Mouse (Mus musculus) ES-E14 (cell line): ENCODE measurements around the gene Tedc2. TPM values are rescaled to one million over a fixed set of nuclear protein-coding genes. Genes with fewer than 3 reads are reported as not detected.
A peak's percentile ranks its signal among the peaks of the same experiment; 100 is the strongest.

Experiments used
- DNase-seq: peaks from one replicate; pipeline ENCODE4 v3.0.0-alpha.2; 2013; ENCODE audit warnings: low read depth, low spot score
- H3K27ac ChIP-seq: 2 replicates; pipeline ENCODE4 v1.5.1; 2012; ENCODE audit warnings: low read depth, mild to moderate bottlenecking, low read length, moderate library complexity, mixed read lengths; ENCODE audit not compliant: poor library complexity, insufficient read depth, severe bottlenecking
- H3K36me3 ChIP-seq: 2 replicates; pipeline ENCODE4 v1.6.1; 2012; ENCODE audit warnings: mild to moderate bottlenecking, low read length, moderate library complexity, mixed read lengths; ENCODE audit not compliant: control insufficient read depth, poor library complexity, insufficient read depth, severe bottlenecking
- H3K4me1 ChIP-seq, 2 experiments: fragments of 150-350 bp in 1 of 2; sonication (generic) in 1 of 2; 2 replicates each; pipeline ENCODE4 v1.6.1; 2012; ENCODE audit warnings: low read length in 2 of 2, mild to moderate bottlenecking in 1 of 2, mixed read lengths in 1 of 2; ENCODE audit not compliant: control insufficient read depth in 2 of 2, insufficient read depth in 2 of 2, poor library complexity in 1 of 2
- H3K4me3 ChIP-seq, 2 experiments: fragments of 150-350 bp in 1 of 2; sonication (generic) in 1 of 2; 2 replicates each; pipeline ENCODE4 v1.5.1; 2012; ENCODE audit warnings: low read length in 2 of 2, low read depth in 1 of 2, mild to moderate bottlenecking in 1 of 2, mixed read lengths in 1 of 2; ENCODE audit not compliant: insufficient read depth in 1 of 2, poor library complexity in 1 of 2, severe bottlenecking in 1 of 2
- H3K9ac ChIP-seq: 2 replicates; pipeline ENCODE4 v1.6.1; 2012; ENCODE audit warnings: low read depth, mild to moderate bottlenecking, low read length, mixed read lengths; ENCODE audit not compliant: poor library complexity, insufficient read depth, severe bottlenecking
- H3K9me3 ChIP-seq: fragments of 150-350 bp; sonication (generic); 2 replicates; pipeline ENCODE4 v1.6.1; 2012; ENCODE audit warnings: low read depth, mild to moderate bottlenecking, low read length; ENCODE audit not compliant: control insufficient read depth, insufficient read depth
- CHD2 ChIP-seq: IDR thresholded peaks from 2 replicates; pipeline ENCODE4 v1.6.1; 2014; ENCODE audit warnings: mild to moderate bottlenecking, low read depth, low read length, inconsistent platforms
- HCFC1 ChIP-seq: IDR thresholded peaks from 2 replicates; pipeline ENCODE4 v1.6.1; 2012; ENCODE audit warnings: low read length, inconsistent platforms, borderline replicate concordance; ENCODE audit not compliant: insufficient read depth
- MAFK ChIP-seq: IDR thresholded peaks from 2 replicates; pipeline ENCODE4 v1.6.1; 2014; ENCODE audit warnings: mild to moderate bottlenecking, low read depth, low read length, inconsistent platforms; ENCODE audit not compliant: insufficient read depth
- ZC3H11A ChIP-seq: IDR thresholded peaks from 2 replicates; pipeline ENCODE4 v1.6.1; 2012; ENCODE audit warnings: low read depth, mild to moderate bottlenecking, inconsistent platforms, low read length, borderline replicate concordance
- ZNF384 ChIP-seq: IDR thresholded peaks from 2 replicates; pipeline ENCODE4 v1.6.1; 2012; ENCODE audit warnings: low read depth, low read length, inconsistent platforms
- in situ Hi-C, 2 experiments: fragments of 600-800 bp; cut with MboI; formaldehyde crosslinking; loops; one replicate each; pipeline ENCODE4 v1.15.1; 2025; ENCODE audit warnings: low sequenced_read_pairs in 2 of 2, inconsistent platforms in 1 of 2; ENCODE audit not compliant: unreplicated experiment in 2 of 2
- total RNA-seq: library from RNA; depleted of rRNA; stranded (reverse); fragments of 300-350 nt; gene quantifications from 2 replicates; pipeline ENCODE4 v1.2.3, GENCODE M21; 2012; rRNA removed

Tedc2 gene
- 31.3 and 35.8 TPM in 2 replicates for total RNA-seq

- H3K27ac ChIP-seq, result peak within 1 kb of the TSS; percentile 26; the same call in 1 of the 2 replicates
- peak; percentile 94 for DNase-seq
- in situ Hi-C loops, result no loop called here
- H3K4me3 ChIP-seq, result peak within 1 kb of the TSS; percentile 88 to 97
- H3K9me3 ChIP-seq, result no peaks in the 10 kb centered on the region
- peaks cover 2 to 9% of the 10 kb centered on the region in 2 experiments; a peak in 1 of 4 replicates for H3K4me1 ChIP-seq
- TF ChIP-seq ZNF384 (no peak), ZC3H11A (no peak), HCFC1 (0 out of 2 replicates have a peak, but pooled peaks have one; percentile 23), CHD2 (no peak), MAFK (peak; percentile 82)
- peaks cover 45% of the 10 kb centered on the region for H3K36me3 ChIP-seq
- H3K9ac ChIP-seq, result peak within 1 kb of the TSS; percentile 89
Observed at GRCm38 (mm10) chr17:24220435-24221411, at the start of gene Tedc2. TSS of gene Tedc2 (minus strand) at chr17:24220851.

GRCm38 (mm10) chr17:24267133-24267532 lies 46.5 kb upstream of the Tedc2 start:
- Histone ChIP-seq H3K4me1 (no peaks in the 10 kb centered on the region), H3K9me3 (peaks cover under 1% of the 10 kb centered on the region; the same call in 1 of the 2 replicates), H3K27ac (no peak overlapping the region), H3K36me3 (no peaks in the 10 kb centered on the region), H3K9ac (no peak overlapping the region), H3K4me3 (no peak overlapping the region)
- no peak for DNase-seq
- in situ Hi-C loops, result no loop called here
- TF ChIP-seq ZC3H11A, result no peak
- TF ChIP-seq CHD2, result no peak
- TF ChIP-seq MAFK, result no peak
- TF ChIP-seq HCFC1, result no peak
- TF ChIP-seq ZNF384, result no peak

DNA sequence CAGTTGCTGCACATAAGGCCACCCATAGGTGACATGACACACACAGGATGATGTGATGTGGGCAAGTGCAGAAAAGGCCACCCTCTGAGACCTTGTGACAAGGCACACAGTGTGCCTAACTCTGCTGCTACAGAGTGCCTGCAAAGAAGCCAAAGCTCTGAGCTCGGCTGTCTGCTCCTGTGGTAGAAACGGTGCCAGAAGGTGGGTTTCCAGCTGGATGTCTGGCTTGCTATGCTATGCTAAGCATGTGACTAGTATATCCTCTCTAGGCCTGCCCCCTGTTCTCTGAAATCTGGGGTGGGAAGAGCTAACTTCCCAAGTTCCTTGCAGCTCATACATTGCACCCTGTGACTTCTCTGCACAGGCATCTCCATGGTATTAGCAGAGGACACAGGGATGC lies 44.1 kb upstream of the Tedc2 start:
- Histone ChIP-seq H3K36me3 (no peaks in the 10 kb centered on the region), H3K27ac (no peak overlapping the region), H3K9me3 (no peaks in the 10 kb centered on the region), H3K4me3 (no peak overlapping the region), H3K4me1 (no peaks in the 10 kb centered on the region), H3K9ac (no peak overlapping the region)
- no peak for TF ChIP-seq ZC3H11A
- no peak for TF ChIP-seq ZNF384
- no peak for TF ChIP-seq MAFK
- TF ChIP-seq CHD2, result no peak
- TF ChIP-seq HCFC1, result no peak
- DNase-seq, result no peak
- in situ Hi-C loops, result no loop called here

DNA sequence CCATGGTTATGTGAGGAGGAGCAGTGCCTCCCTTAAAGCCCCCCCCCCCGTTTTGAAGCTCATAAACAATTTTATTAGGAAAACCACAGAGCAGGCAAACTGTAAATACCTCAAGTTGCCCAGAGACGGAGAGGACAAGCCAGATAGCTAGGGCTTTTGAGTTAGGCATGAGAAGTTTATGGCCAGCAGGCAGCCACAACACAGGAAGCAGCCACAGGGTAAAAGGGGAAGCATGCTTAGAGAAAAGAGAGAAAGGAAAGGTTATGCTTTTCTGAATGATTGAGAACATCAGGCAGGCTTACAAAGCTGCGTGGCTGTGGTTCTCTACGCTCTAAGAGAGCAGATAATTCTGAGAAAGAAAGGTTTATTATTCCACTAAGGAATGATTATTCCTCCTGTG lies 39.9 kb upstream of the Tedc2 start:
- no peak for TF ChIP-seq HCFC1
- no peak for TF ChIP-seq CHD2
- TF ChIP-seq ZC3H11A, result no peak
- no peak for TF ChIP-seq MAFK
- Histone ChIP-seq H3K4me3 (no peak overlapping the region), H3K9ac (no peak overlapping the region), H3K36me3 (no peaks in the 10 kb centered on the region), H3K27ac (no peak overlapping the region), H3K4me1 (no peaks in the 10 kb centered on the region), H3K9me3 (no peaks in the 10 kb centered on the region)
- in situ Hi-C loops, result no loop called here
- DNase-seq, result no peak

- no peak overlapping the region for H3K27ac ChIP-seq
- no peak overlapping the region for H3K4me3 ChIP-seq
- no peaks in the 10 kb centered on the region for H3K4me1 ChIP-seq
- H3K9me3 ChIP-seq, result no peaks in the 10 kb centered on the region
- no peak overlapping the region for H3K9ac ChIP-seq
- DNase-seq, result no peak
- in situ Hi-C loops, result no loop called here
- H3K36me3 ChIP-seq, result no peaks in the 10 kb centered on the region
- no peak for TF ChIP-seq HCFC1
- TF ChIP-seq CHD2, result no peak
- no peak for TF ChIP-seq MAFK
- TF ChIP-seq ZC3H11A, result no peak
- no peak for TF ChIP-seq ZNF384
Observed at GRCm38 (mm10) chr17:24259702-24260101, 39.1 kb upstream of the Tedc2 start.
